Mouse (Mus musculus): Measurements from ENCODE around the gene Tmem179. TPM values are rescaled to one million over a fixed set of nuclear protein-coding genes. Genes with fewer than 3 reads are reported as not detected.
A peak's percentile ranks its signal among the peaks of the same experiment; 100 is the strongest.

The Tmem179 gene
- total RNA-seq, 2 experiments from 2014 or later = not detected

DNA sequence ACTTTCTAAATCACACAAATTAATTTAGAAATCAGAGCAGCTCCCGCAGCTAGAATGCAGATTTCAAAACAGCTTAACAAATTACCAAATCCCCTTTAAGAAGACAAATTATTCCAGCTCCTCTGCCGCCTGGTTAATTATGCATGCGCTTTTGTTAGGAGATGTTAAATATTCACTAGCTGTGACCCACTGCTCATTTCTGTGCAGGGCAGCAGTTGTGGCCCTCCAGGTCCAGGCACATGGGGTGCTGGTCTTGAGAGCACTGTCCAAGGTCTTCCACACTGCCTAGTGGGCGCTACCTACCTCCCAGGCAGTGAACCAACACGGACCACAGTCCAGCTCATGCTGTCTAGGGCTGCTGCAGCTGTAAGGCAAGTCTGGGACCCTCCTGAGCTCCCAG is 46.3 kb downstream of the Tmem179 start:
- no peak for TF ChIP-seq CTCF (IDR thresholded peaks at IDR 0.05)
- intact Hi-C loops (cut with DNase I) = loop anchor here (5.0 to 10.0 kb wide), 2 partner anchors 72 to 355 kb away; no protein-coding TSS in a partner anchor
- no peak for DNase-seq
- H3K27ac ChIP-seq = no peak overlapping the region
- H3K4me3 ChIP-seq = no peak overlapping the region

GRCm38 (mm10) chr12:112469393-112469792 is 47.2 kb downstream of the Tmem179 start:
- no peak for TF ChIP-seq CTCF (IDR thresholded peaks at IDR 0.05)
- Histone ChIP-seq H3K27ac (no peak overlapping the region), H3K4me3 (no peak overlapping the region)
- intact Hi-C loops (cut with DNase I) = no loop called here
- DNase-seq = no peak

DNA sequence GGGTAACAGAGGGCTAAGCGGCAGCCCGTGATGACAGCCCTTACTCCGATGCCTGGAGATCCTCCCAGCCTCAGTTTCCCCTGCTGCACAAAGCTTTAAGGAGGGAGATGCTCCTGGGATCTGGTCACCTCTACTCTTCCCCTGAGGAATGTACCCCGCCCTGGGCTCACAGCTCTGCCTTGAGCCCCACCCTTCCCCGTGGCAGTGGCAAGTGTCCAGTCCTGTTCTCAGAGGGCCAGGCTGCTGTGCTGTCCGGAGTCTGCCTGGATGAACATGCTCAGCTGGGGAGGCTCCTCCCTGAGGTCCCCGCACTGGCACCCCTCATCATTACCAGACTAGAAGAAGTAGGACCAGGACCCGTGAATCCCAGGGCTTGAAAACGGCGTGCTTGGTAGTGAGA is 49.2 kb downstream of the Tmem179 start:
- intact Hi-C loops (cut with DNase I) = no loop called here
- DNase-seq = peak; percentile 43

DNA sequence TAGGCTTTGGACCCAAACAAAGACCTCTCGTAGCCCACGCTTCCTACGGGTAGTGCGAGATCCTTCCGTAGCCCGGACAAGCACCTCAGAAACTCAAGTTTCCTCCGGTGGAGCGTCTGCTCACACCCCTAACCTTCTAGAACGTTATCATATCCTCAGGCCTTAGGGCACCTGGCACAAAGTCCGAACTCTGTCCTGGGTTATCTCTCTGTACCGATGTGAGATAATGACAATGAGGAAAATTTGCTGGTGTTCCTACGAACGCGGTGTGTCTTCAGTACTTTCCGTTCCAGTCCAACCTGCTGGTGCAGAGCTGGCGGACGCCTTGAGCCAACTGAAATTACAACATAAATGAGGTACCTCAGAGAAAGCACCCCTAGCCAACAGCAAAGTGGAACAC is 50.6 kb downstream of the Tmem179 start:
- no peak for DNase-seq
- intact Hi-C loops (cut with DNase I) = no loop called here
- Histone ChIP-seq H3K27ac (no peak overlapping the region), H3K4me3 (no peak overlapping the region)
- no peak for TF ChIP-seq CTCF (IDR thresholded peaks at IDR 0.05)

More for the DNA sequence above, 49.2 kb downstream of the Tmem179 start:
- no peak overlapping the region for H3K4me3 ChIP-seq
- no peak overlapping the region for H3K27ac ChIP-seq
- TF ChIP-seq CTCF (IDR thresholded peaks at IDR 0.05) = no peak

- Histone ChIP-seq H3K4me3 (no peak overlapping the region), H3K27ac (no peak overlapping the region)
- no peak for DNase-seq
- no peak for TF ChIP-seq CTCF (IDR thresholded peaks at IDR 0.05)
- intact Hi-C loops (cut with DNase I) = no loop called here
These were observed 52.0 kb downstream of the Tmem179 start for GRCm38 (mm10) chr12:112464516-112464915.

DNA sequence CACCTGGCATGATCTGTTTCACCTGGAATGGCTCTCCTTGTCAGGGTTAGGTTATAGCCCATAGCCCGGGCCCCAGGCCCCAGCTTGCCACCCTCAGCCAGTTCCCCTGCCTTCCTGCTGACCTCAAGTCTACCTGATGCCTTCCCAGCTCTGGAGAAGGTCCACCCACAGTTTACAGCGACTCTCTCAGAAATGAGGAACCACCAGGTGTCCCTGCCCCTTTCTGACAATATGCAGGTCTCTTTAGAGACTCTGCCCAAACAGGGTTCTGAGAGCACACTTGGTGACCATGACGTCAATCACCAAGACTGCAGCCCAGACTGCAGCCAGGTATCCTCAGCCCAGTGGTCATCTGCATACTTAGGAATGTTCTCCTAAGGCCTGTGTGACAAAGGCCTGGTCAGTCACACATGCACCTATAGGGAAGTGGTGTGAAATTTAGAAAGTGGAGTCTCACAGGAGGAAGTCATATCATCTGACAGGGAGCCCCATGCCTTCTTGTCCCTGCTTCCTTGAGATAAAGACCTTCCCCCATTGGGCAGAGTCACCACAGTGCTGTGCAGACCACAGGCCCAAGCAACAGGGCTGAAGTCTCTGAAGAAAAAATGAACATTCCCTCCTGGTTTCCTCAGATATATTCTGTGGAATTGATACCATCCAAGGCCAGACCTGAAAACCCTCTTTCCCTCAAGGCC is 52.6 kb downstream of the Tmem179 start:
- no peak overlapping the region for H3K4me3 ChIP-seq
- no peak for DNase-seq
- TF ChIP-seq CTCF (IDR thresholded peaks at IDR 0.05) = no peak
- H3K27ac ChIP-seq = no peak overlapping the region
- intact Hi-C loops (cut with DNase I) = no loop called here

DNA sequence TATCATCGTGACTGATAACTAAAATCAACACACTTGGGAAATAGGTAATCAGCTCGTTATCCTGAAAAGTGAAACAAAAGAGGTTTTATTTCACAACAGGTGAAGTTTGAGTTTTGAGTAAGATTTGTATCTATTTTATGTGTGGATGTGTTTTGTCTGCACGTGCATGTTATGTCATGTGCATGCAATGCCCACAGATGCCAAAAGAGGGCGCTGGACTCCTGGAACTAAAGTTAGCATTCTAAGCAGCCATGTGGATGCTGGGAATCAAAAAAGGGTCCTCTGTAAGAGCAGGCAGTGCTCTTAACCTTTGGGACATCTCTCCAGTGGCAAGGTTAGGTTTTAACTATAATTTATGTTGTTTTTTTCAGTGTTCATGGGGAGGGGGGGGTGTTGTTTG is 53.3 kb downstream of the Tmem179 start:
- H3K4me3 ChIP-seq = no peak overlapping the region
- TF ChIP-seq CTCF (IDR thresholded peaks at IDR 0.05) = peak; percentile 5; the same call in 1 of the 2 replicates
- H3K27ac ChIP-seq = no peak overlapping the region
- intact Hi-C loops (cut with DNase I) = no loop called here
- DNase-seq = no peak

GRCm38 (mm10) chr12:112462423-112462822 is 54.1 kb downstream of the Tmem179 start:
- H3K4me3 ChIP-seq = no peak overlapping the region
- H3K27ac ChIP-seq = no peak overlapping the region
- intact Hi-C loops (cut with DNase I) = no loop called here
- TF ChIP-seq CTCF (IDR thresholded peaks at IDR 0.05) = no peak
- DNase-seq = no peak

- no peak for DNase-seq
- no peak overlapping the region for H3K4me3 ChIP-seq
- TF ChIP-seq CTCF (IDR thresholded peaks at IDR 0.05) = no peak
- intact Hi-C loops (cut with DNase I) = no loop called here
- no peak overlapping the region for H3K27ac ChIP-seq
These were observed 58.7 kb downstream of the Tmem179 start for GRCm38 (mm10) chr12:112457839-112458238.

DNA sequence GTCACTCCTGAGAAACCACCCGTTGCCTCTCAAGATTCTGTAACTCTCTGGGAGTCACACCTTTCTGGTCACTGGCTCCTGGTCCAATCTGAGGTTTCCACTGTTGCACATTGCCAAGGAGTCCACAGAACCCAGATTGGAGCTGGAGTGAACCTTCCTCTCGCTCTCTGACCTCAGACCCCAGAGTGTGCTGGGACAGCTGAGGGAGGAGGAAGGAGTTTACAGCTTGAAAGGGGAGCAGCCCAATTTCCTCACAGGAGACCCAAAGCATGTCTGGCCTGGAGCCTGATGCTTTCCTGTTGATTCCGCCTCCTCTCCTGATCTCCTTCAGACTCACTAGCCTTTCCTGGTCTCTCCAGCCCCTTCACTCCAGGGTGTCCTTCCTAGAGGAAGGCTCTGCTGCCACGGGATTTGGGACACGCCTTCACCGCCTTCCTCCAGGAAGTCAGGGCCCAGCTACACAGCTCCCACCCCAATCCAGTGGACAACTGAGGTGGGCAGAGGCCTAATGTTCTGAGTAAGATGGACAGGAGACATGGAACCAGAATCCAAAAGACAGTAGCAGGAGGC is 60.3 kb downstream of the Tmem179 start:
- intact Hi-C loops (cut with DNase I) = no loop called here
- Histone ChIP-seq H3K4me3 (no peak overlapping the region), H3K27ac (peak overlapping the region; percentile 69)
- no peak for DNase-seq
- no peak for TF ChIP-seq CTCF (IDR thresholded peaks at IDR 0.05)

DNA sequence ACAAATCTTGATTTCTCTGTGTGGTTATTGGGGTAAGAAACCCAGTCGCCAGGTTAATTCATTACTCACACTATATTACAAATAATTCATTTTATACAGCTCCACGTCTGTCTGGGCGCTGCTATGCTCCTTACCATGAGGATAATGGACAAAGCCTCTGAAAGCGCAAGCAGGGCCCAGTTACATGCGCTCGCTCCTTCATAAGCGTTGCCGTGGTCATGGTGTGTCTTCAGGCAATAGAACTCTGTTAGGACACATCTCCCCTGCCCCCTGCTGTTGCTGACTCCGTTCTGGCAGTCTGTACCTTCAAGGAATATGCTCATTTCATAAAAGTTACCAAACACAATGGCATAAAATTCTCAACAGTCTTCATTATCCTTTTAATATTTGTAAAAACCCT is 64.7 kb downstream of the Tmem179 start:
- DNase-seq = no peak
- intact Hi-C loops (cut with DNase I) = loop anchor here (1.0 kb wide), 1 partner anchor 307 kb away; no protein-coding TSS in a partner anchor
- no peak for TF ChIP-seq CTCF (IDR thresholded peaks at IDR 0.05)
- no peak overlapping the region for H3K4me3 ChIP-seq
- H3K27ac ChIP-seq = no peak overlapping the region

GRCm38 (mm10) chr12:112451381-112451780 is 65.2 kb downstream of the Tmem179 start:
- Histone ChIP-seq H3K27ac (no peak overlapping the region), H3K4me3 (no peak overlapping the region)
- DNase-seq = no peak
- no peak for TF ChIP-seq CTCF (IDR thresholded peaks at IDR 0.05)
- intact Hi-C loops (cut with DNase I) = loop anchor here (1.0 kb wide), 1 partner anchor 306 kb away; no protein-coding TSS in a partner anchor

DNA sequence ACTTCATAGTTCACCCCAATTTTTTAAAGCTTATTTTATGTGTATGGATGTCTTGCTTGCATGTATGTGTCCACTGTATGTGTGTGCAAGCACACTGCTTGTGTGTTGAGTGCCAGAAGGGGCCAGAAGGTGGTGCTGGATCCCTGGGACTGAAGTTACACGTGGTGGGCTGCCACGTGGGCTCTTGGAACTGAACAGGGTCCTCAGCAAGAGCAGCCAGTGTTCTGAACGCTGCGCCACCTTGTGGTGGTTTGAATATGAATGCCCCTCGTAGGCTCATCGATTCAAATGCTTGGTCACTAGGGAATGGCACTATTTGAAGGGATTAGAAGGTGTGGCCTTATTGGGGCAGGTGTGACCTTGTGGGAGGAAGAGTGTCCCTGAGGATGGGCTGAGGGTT is 65.7 kb downstream of the Tmem179 start:
- no peak overlapping the region for H3K4me3 ChIP-seq
- H3K27ac ChIP-seq = no peak overlapping the region
- intact Hi-C loops (cut with DNase I) = loop anchor here (1.0 kb wide), 1 partner anchor 306 kb away; no protein-coding TSS in a partner anchor
- peak; percentile 65 for TF ChIP-seq CTCF (IDR thresholded peaks at IDR 0.05)
- DNase-seq = peak; percentile 41

Other genes with a start within 250 kb of the Tmem179 start
- 1 to 10 TPM in 1 of 2 experiments, under 1 TPM in 1; 0.48 to 1.9 TPM for gene A530016L24Rik, start 27.3 kb downstream of the Tmem179 start, total RNA-seq (2021)
- gene Inf2, start 72.0 kb upstream of the Tmem179 start, total RNA-seq (2021) = 10 to 100 TPM in 1 of 2 experiments, 1 to 10 TPM in 1; 8.2 to 13.0 TPM
- gene Adssl1, start 103.3 kb upstream of the Tmem179 start, total RNA-seq (2021) = 1,000 to 10,000 TPM; 1,028 to 1,061 TPM
- gene Siva1, start 127.9 kb upstream of the Tmem179 start, total RNA-seq (2021) = 10 to 100 TPM; 18.6 to 25.3 TPM
- gene Akt1, start 158.1 kb upstream of the Tmem179 start, total RNA-seq (2021) = 10 to 100 TPM; 50.9 to 59.3 TPM
- gene Zbtb42, start 162.1 kb upstream of the Tmem179 start, total RNA-seq (2021) = under 1 TPM; 0.64 to 0.81 TPM
- gene Cep170b, start 203.7 kb upstream of the Tmem179 start, total RNA-seq (2021) = 10 to 100 TPM in 1 of 2 experiments, 1 to 10 TPM in 1; 9.8 to 13.6 TPM
- gene Pld4, start 243.9 kb upstream of the Tmem179 start, total RNA-seq (2021) = 1 to 10 TPM; 1.7 to 4.0 TPM

Measured in gastrocnemius, adult 2 months (tissue).